Mouse (Mus musculus): ENCODE results near the gene Scd3.

The Scd3 gene

GRCm38 (mm10) chr19:44282534-44283156 is 79.6 kb downstream of the Scd3 start:
- no peaks in the 10 kb centered on the region for H3K9me3 ChIP-seq (ENCODE audit: low read length)
- peaks cover 94% of the 10 kb centered on the region for H3K4me1 ChIP-seq (replicated peaks; ENCODE audit: low read depth, low read length)
- H3K4me3 ChIP-seq (replicated peaks; ENCODE audit: low read length): peak overlapping the region; percentile 45
- H3K27me3 ChIP-seq (ENCODE audit: insufficient read depth, low read length): no peaks in the 10 kb centered on the region; the same call in 1 of the 2 replicates
- TF ChIP-seq POU5F1 (IDR thresholded peaks at IDR 0.05; ENCODE audit: borderline replicate concordance, low read length) (no peak), CTCF (conservative IDR thresholded peaks at IDR 0.05; ENCODE audit: low read length) (no peak), NANOG (IDR thresholded peaks at IDR 0.05; ENCODE audit: borderline replicate concordance, low read length) (no peak)
- no peaks in the 10 kb centered on the region for H3K36me3 ChIP-seq (ENCODE audit: insufficient read depth, low read length)

GRCm38 (mm10) chr19:44283157-44284024 is 80.3 kb downstream of the Scd3 start:
- H3K4me3 ChIP-seq (replicated peaks; ENCODE audit: low read length): peak overlapping the region; percentile 81
- no peaks in the 10 kb centered on the region; the same call in 1 of the 2 replicates for H3K27me3 ChIP-seq (ENCODE audit: insufficient read depth, low read length)
- no peaks in the 10 kb centered on the region for H3K9me3 ChIP-seq (ENCODE audit: low read length)
- no peaks in the 10 kb centered on the region for H3K36me3 ChIP-seq (ENCODE audit: insufficient read depth, low read length)
- peaks cover 92% of the 10 kb centered on the region for H3K4me1 ChIP-seq (replicated peaks; ENCODE audit: low read depth, low read length)
- TF ChIP-seq NANOG (IDR thresholded peaks at IDR 0.05; ENCODE audit: borderline replicate concordance, low read length): no peak
- no peak for TF ChIP-seq CTCF (conservative IDR thresholded peaks at IDR 0.05; ENCODE audit: low read length)
- TF ChIP-seq POU5F1 (IDR thresholded peaks at IDR 0.05; ENCODE audit: borderline replicate concordance, low read length): no peak

GRCm38 (mm10) chr19:44284025-44284695 is 81.1 kb downstream of the Scd3 start:
- H3K4me3 ChIP-seq (replicated peaks; ENCODE audit: low read length): peak overlapping the region; percentile 81
- no peaks in the 10 kb centered on the region for H3K36me3 ChIP-seq (ENCODE audit: insufficient read depth, low read length)
- H3K9me3 ChIP-seq (ENCODE audit: low read length): no peaks in the 10 kb centered on the region
- H3K4me1 ChIP-seq (replicated peaks; ENCODE audit: low read depth, low read length): peaks cover 91% of the 10 kb centered on the region
- H3K27me3 ChIP-seq (ENCODE audit: insufficient read depth, low read length): no peaks in the 10 kb centered on the region; the same call in 1 of the 2 replicates
- TF ChIP-seq CTCF (conservative IDR thresholded peaks at IDR 0.05; ENCODE audit: low read length) (no peak), POU5F1 (IDR thresholded peaks at IDR 0.05; ENCODE audit: borderline replicate concordance, low read length) (no peak), NANOG (IDR thresholded peaks at IDR 0.05; ENCODE audit: borderline replicate concordance, low read length) (no peak)

- H3K9me3 ChIP-seq (ENCODE audit: low read length): no peaks in the 10 kb centered on the region
- H3K36me3 ChIP-seq (ENCODE audit: insufficient read depth, low read length): no peaks in the 10 kb centered on the region
- H3K4me1 ChIP-seq (replicated peaks; ENCODE audit: low read depth, low read length): peaks cover 89% of the 10 kb centered on the region
- no peak for TF ChIP-seq POU5F1 (IDR thresholded peaks at IDR 0.05; ENCODE audit: borderline replicate concordance, low read length)
- TF ChIP-seq NANOG (IDR thresholded peaks at IDR 0.05; ENCODE audit: borderline replicate concordance, low read length): no peak
- peak overlapping the region; percentile 81 for H3K4me3 ChIP-seq (replicated peaks; ENCODE audit: low read length)
- no peaks in the 10 kb centered on the region; the same call in 1 of the 2 replicates for H3K27me3 ChIP-seq (ENCODE audit: insufficient read depth, low read length)
Measured at GRCm38 (mm10) chr19:44284723-44285122, 81.7 kb downstream of the Scd3 start.

- no peaks in the 10 kb centered on the region; the same call in 1 of the 2 replicates for H3K27me3 ChIP-seq (ENCODE audit: insufficient read depth, low read length)
- H3K9me3 ChIP-seq (ENCODE audit: low read length): no peaks in the 10 kb centered on the region
- TF ChIP-seq CTCF (conservative IDR thresholded peaks at IDR 0.05; ENCODE audit: low read length): no peak
- TF ChIP-seq POU5F1 (IDR thresholded peaks at IDR 0.05; ENCODE audit: borderline replicate concordance, low read length): no peak
- TF ChIP-seq NANOG (IDR thresholded peaks at IDR 0.05; ENCODE audit: borderline replicate concordance, low read length): no peak
Measured at GRCm38 (mm10) chr19:44285554-44285953, 82.5 kb downstream of the Scd3 start.

GRCm38 (mm10) chr19:44286109-44286508 is 83.0 kb downstream of the Scd3 start:
- H3K36me3 ChIP-seq (ENCODE audit: insufficient read depth, low read length): no peaks in the 10 kb centered on the region
- peaks cover 84% of the 10 kb centered on the region for H3K4me1 ChIP-seq (replicated peaks; ENCODE audit: low read depth, low read length)
- TF ChIP-seq POU5F1 (IDR thresholded peaks at IDR 0.05; ENCODE audit: borderline replicate concordance, low read length) (no peak), CTCF (conservative IDR thresholded peaks at IDR 0.05; ENCODE audit: low read length) (no peak), NANOG (IDR thresholded peaks at IDR 0.05; ENCODE audit: borderline replicate concordance, low read length) (no peak; the same call in 1 of the 2 replicates)
- H3K9me3 ChIP-seq (ENCODE audit: low read length): no peaks in the 10 kb centered on the region
- H3K27me3 ChIP-seq (ENCODE audit: insufficient read depth, low read length): no peaks in the 10 kb centered on the region; the same call in 1 of the 2 replicates
- no peak overlapping the region; the same call in 1 of the 2 replicates for H3K4me3 ChIP-seq (replicated peaks; ENCODE audit: low read length)

More at GRCm38 (mm10) chr19:44285554-44285953, 82.5 kb downstream of the Scd3 start:
- Histone ChIP-seq H3K36me3 (ENCODE audit: insufficient read depth, low read length) (no peaks in the 10 kb centered on the region), H3K4me1 (replicated peaks; ENCODE audit: low read depth, low read length) (peaks cover 89% of the 10 kb centered on the region), H3K4me3 (replicated peaks; ENCODE audit: low read length) (peak overlapping the region; percentile 81; the same call in 1 of the 2 replicates)

GRCm38 (mm10) chr19:44287415-44288110 is 84.5 kb downstream of the Scd3 start:
- TF ChIP-seq POU5F1 (IDR thresholded peaks at IDR 0.05; ENCODE audit: borderline replicate concordance, low read length) (no peak), CTCF (conservative IDR thresholded peaks at IDR 0.05; ENCODE audit: low read length) (no peak), NANOG (IDR thresholded peaks at IDR 0.05; ENCODE audit: borderline replicate concordance, low read length) (no peak)
- Histone ChIP-seq H3K9me3 (ENCODE audit: low read length) (no peaks in the 10 kb centered on the region), H3K4me1 (replicated peaks; ENCODE audit: low read depth, low read length) (peaks cover 83% of the 10 kb centered on the region), H3K36me3 (ENCODE audit: insufficient read depth, low read length) (no peaks in the 10 kb centered on the region), H3K27me3 (ENCODE audit: insufficient read depth, low read length) (no peaks in the 10 kb centered on the region; the same call in 1 of the 2 replicates), H3K4me3 (replicated peaks; ENCODE audit: low read length) (no peak overlapping the region)
